Mouse (Mus musculus): Measurements from ENCODE around the gene Unc13d.

- no peak for TF ChIP-seq CTCF (IDR thresholded peaks at IDR 0.05; ENCODE audit: insufficient read depth, low read length)
- no peak for TF ChIP-seq POLR2A (IDR thresholded peaks at IDR 0.05; ENCODE audit: borderline replicate concordance, extremely low read depth, low read depth, low read length)
These were observed 15.9 kb downstream of the Unc13d start for GRCm38 (mm10) chr11:116061641-116062415.

Data from lung, adult 2 months (tissue).